Mouse (Mus musculus) skeletal muscle tissue, adult 2 months (tissue): ENCODE results near the gene Clca3a1.
"Not testable (repeated sequence)": the region's sequence is repeated elsewhere in the genome, so short reads cannot be mapped to it uniquely, and the experiment has no call there.

Source experiments
- DNase-seq: peaks from one replicate; pipeline ENCODE4 v3.0.0-alpha.2; 2012; ENCODE audit warnings: low read depth, low spot score

Gene Clca3a1

GRCm38 (mm10) chr3:144760592-144761309, at the start of gene Clca3a1:
TSS of gene Clca3a1 (minus strand) at chr3:144760977.
- DNase-seq = peak; percentile 8

GRCm38 (mm10) chr3:144808153-144808925, 47.6 kb upstream of the Clca3a1 start:
- DNase-seq = not testable (repeated sequence)

GRCm38 (mm10) chr3:144806626-144807025, 45.8 kb upstream of the Clca3a1 start:
- not testable (repeated sequence) for DNase-seq

GRCm38 (mm10) chr3:144801861-144802260, 41.1 kb upstream of the Clca3a1 start:
- no peak for DNase-seq

- DNase-seq = no peak
Observed at GRCm38 (mm10) chr3:144785181-144786148, 24.7 kb upstream of the Clca3a1 start.

GRCm38 (mm10) chr3:144765161-144765560, 4.4 kb upstream of the Clca3a1 start:
- no peak for DNase-seq

GRCm38 (mm10) chr3:144761454-144761853, 677 bp upstream of the Clca3a1 start:
- no peak for DNase-seq

GRCm38 (mm10) chr3:144759719-144760118, 1.1 kb downstream of the Clca3a1 start:
- DNase-seq = no peak

- not testable (repeated sequence) for DNase-seq
Observed at GRCm38 (mm10) chr3:144756103-144756502, 4.7 kb downstream of the Clca3a1 start.

GRCm38 (mm10) chr3:144753120-144753519, 7.7 kb downstream of the Clca3a1 start:
- no peak for DNase-seq

- not testable (repeated sequence) for DNase-seq
Observed at GRCm38 (mm10) chr3:144749062-144749963, 11.5 kb downstream of the Clca3a1 start.

- DNase-seq = not testable (repeated sequence)
Observed at GRCm38 (mm10) chr3:144747706-144748105, 13.1 kb downstream of the Clca3a1 start.

- not testable (repeated sequence) for DNase-seq
Observed at GRCm38 (mm10) chr3:144738396-144738795, 22.4 kb downstream of the Clca3a1 start.

- no peak for DNase-seq
Observed at GRCm38 (mm10) chr3:144736831-144737230, 23.9 kb downstream of the Clca3a1 start.

- no peak for DNase-seq
Observed at GRCm38 (mm10) chr3:144723455-144723854, 37.3 kb downstream of the Clca3a1 start.

- DNase-seq = not testable (repeated sequence)
Observed at GRCm38 (mm10) chr3:144722566-144722965, 38.2 kb downstream of the Clca3a1 start.

- no peak for DNase-seq
Observed at GRCm38 (mm10) chr3:144721860-144722256, 38.9 kb downstream of the Clca3a1 start.

- DNase-seq = no peak
Observed at GRCm38 (mm10) chr3:144721077-144721859, 39.5 kb downstream of the Clca3a1 start.

- peak; percentile 96 for DNase-seq
Observed at GRCm38 (mm10) chr3:144719901-144720747, 40.7 kb downstream of the Clca3a1 start, which contains the start of gene Sh3glb1. TSS of gene Sh3glb1 (minus strand) at chr3:144720335.
